Mouse (Mus musculus): ENCODE measurements around the gene Sh3pxd2a. TPM values are rescaled to one million over a fixed set of nuclear protein-coding genes. Genes with fewer than 3 reads are reported as not detected.

Sh3pxd2a gene
- polyA plus RNA-seq, 1 experiment: 150 TPM

GRCm38 (mm10) chr19:47471808-47472207 lies 7.6 kb upstream of the Sh3pxd2a start:
- H3K27ac ChIP-seq (ENCODE audit: insufficient read depth, low read length): no peak overlapping the region
- H3K4me1 ChIP-seq (ENCODE audit: control insufficient read depth, insufficient read depth, low read length): no peaks in the 10 kb centered on the region
- H3K4me3 ChIP-seq (ENCODE audit: insufficient read depth, low read length): no peak overlapping the region
- TF ChIP-seq POLR2A (IDR thresholded peaks at IDR 0.05; ENCODE audit: low read depth, low read length) (no peak), CTCF (IDR thresholded peaks at IDR 0.05; ENCODE audit: borderline replicate concordance, insufficient read depth, low read length) (no peak)

- no peaks in the 10 kb centered on the region for H3K4me1 ChIP-seq (ENCODE audit: control insufficient read depth, insufficient read depth, low read length)
These were observed 4.5 kb upstream of the Sh3pxd2a start for GRCm38 (mm10) chr19:47468750-47469149.

GRCm38 (mm10) chr19:47466775-47467174 lies 2.6 kb upstream of the Sh3pxd2a start:
- no peak overlapping the region for H3K27ac ChIP-seq (ENCODE audit: insufficient read depth, low read length)
- H3K4me3 ChIP-seq (ENCODE audit: insufficient read depth, low read length): no peak overlapping the region
- no peak for TF ChIP-seq POLR2A (IDR thresholded peaks at IDR 0.05; ENCODE audit: low read depth, low read length)
- no peak for TF ChIP-seq CTCF (IDR thresholded peaks at IDR 0.05; ENCODE audit: borderline replicate concordance, insufficient read depth, low read length)
- H3K4me1 ChIP-seq (ENCODE audit: control insufficient read depth, insufficient read depth, low read length): no peaks in the 10 kb centered on the region

More at GRCm38 (mm10) chr19:47468750-47469149, 4.5 kb upstream of the Sh3pxd2a start:
- TF ChIP-seq CTCF (IDR thresholded peaks at IDR 0.05; ENCODE audit: borderline replicate concordance, insufficient read depth, low read length) (no peak), POLR2A (IDR thresholded peaks at IDR 0.05; ENCODE audit: low read depth, low read length) (no peak)
- no peak overlapping the region for H3K27ac ChIP-seq (ENCODE audit: insufficient read depth, low read length)
- no peak overlapping the region for H3K4me3 ChIP-seq (ENCODE audit: insufficient read depth, low read length)

GRCm38 (mm10) chr19:47465467-47465866 lies 1.3 kb upstream of the Sh3pxd2a start:
- no peaks in the 10 kb centered on the region for H3K4me1 ChIP-seq (ENCODE audit: control insufficient read depth, insufficient read depth, low read length)
- H3K4me3 ChIP-seq (ENCODE audit: insufficient read depth, low read length): no peak overlapping the region
- TF ChIP-seq CTCF (IDR thresholded peaks at IDR 0.05; ENCODE audit: borderline replicate concordance, insufficient read depth, low read length) (0 out of 2 replicates have a peak, but pooled peaks have one; percentile 4), POLR2A (IDR thresholded peaks at IDR 0.05; ENCODE audit: low read depth, low read length) (no peak)
- H3K27ac ChIP-seq (ENCODE audit: insufficient read depth, low read length): no peak overlapping the region

- peak overlapping the region; percentile 86 for H3K4me3 ChIP-seq (ENCODE audit: insufficient read depth, low read length)
- H3K27ac ChIP-seq (ENCODE audit: insufficient read depth, low read length): no peak overlapping the region
- TF ChIP-seq POLR2A (IDR thresholded peaks at IDR 0.05; ENCODE audit: low read depth, low read length) (no peak), CTCF (IDR thresholded peaks at IDR 0.05; ENCODE audit: borderline replicate concordance, insufficient read depth, low read length) (peak; percentile 69)
- H3K4me1 ChIP-seq (ENCODE audit: control insufficient read depth, insufficient read depth, low read length): peaks cover 3% of the 10 kb centered on the region; the same call in 1 of the 2 replicates
These were observed 431 bp downstream of the Sh3pxd2a start for GRCm38 (mm10) chr19:47463636-47464303.

- Histone ChIP-seq H3K4me3 (ENCODE audit: insufficient read depth, low read length) (peak overlapping the region; percentile 86), H3K4me1 (ENCODE audit: control insufficient read depth, insufficient read depth, low read length) (peaks cover 5% of the 10 kb centered on the region), H3K27ac (ENCODE audit: insufficient read depth, low read length) (no peak overlapping the region)
- TF ChIP-seq POLR2A (IDR thresholded peaks at IDR 0.05; ENCODE audit: low read depth, low read length): no peak
- TF ChIP-seq CTCF (IDR thresholded peaks at IDR 0.05; ENCODE audit: borderline replicate concordance, insufficient read depth, low read length): no peak
These were observed 995 bp downstream of the Sh3pxd2a start for GRCm38 (mm10) chr19:47463206-47463605.

GRCm38 (mm10) chr19:47462725-47463124 lies 1.5 kb downstream of the Sh3pxd2a start:
- no peak overlapping the region for H3K27ac ChIP-seq (ENCODE audit: insufficient read depth, low read length)
- peaks cover 10% of the 10 kb centered on the region for H3K4me1 ChIP-seq (ENCODE audit: control insufficient read depth, insufficient read depth, low read length)
- TF ChIP-seq CTCF (IDR thresholded peaks at IDR 0.05; ENCODE audit: borderline replicate concordance, insufficient read depth, low read length) (no peak), POLR2A (IDR thresholded peaks at IDR 0.05; ENCODE audit: low read depth, low read length) (no peak)
- H3K4me3 ChIP-seq (ENCODE audit: insufficient read depth, low read length): peak overlapping the region; percentile 86

GRCm38 (mm10) chr19:47461838-47462237 lies 2.4 kb downstream of the Sh3pxd2a start:
- Histone ChIP-seq H3K4me1 (ENCODE audit: control insufficient read depth, insufficient read depth, low read length) (peaks cover 12% of the 10 kb centered on the region), H3K27ac (ENCODE audit: insufficient read depth, low read length) (no peak overlapping the region), H3K4me3 (ENCODE audit: insufficient read depth, low read length) (no peak overlapping the region)
- no peak for TF ChIP-seq CTCF (IDR thresholded peaks at IDR 0.05; ENCODE audit: borderline replicate concordance, insufficient read depth, low read length)
- no peak for TF ChIP-seq POLR2A (IDR thresholded peaks at IDR 0.05; ENCODE audit: low read depth, low read length)

- Histone ChIP-seq H3K27ac (ENCODE audit: insufficient read depth, low read length) (no peak overlapping the region), H3K4me1 (ENCODE audit: control insufficient read depth, insufficient read depth, low read length) (peaks cover 12% of the 10 kb centered on the region), H3K4me3 (ENCODE audit: insufficient read depth, low read length) (no peak overlapping the region)
- TF ChIP-seq POLR2A (IDR thresholded peaks at IDR 0.05; ENCODE audit: low read depth, low read length) (no peak), CTCF (IDR thresholded peaks at IDR 0.05; ENCODE audit: borderline replicate concordance, insufficient read depth, low read length) (no peak)
These were observed 2.8 kb downstream of the Sh3pxd2a start for GRCm38 (mm10) chr19:47461386-47461785.

GRCm38 (mm10) chr19:47460120-47460960 lies 3.9 kb downstream of the Sh3pxd2a start:
- H3K4me1 ChIP-seq (ENCODE audit: control insufficient read depth, insufficient read depth, low read length): peaks cover 12% of the 10 kb centered on the region
- H3K4me3 ChIP-seq (ENCODE audit: insufficient read depth, low read length): no peak overlapping the region
- no peak overlapping the region for H3K27ac ChIP-seq (ENCODE audit: insufficient read depth, low read length)
- TF ChIP-seq POLR2A (IDR thresholded peaks at IDR 0.05; ENCODE audit: low read depth, low read length) (no peak), CTCF (IDR thresholded peaks at IDR 0.05; ENCODE audit: borderline replicate concordance, insufficient read depth, low read length) (no peak)
